Mouse (Mus musculus): Measurements from ENCODE around the gene Mrps33.

DNA sequence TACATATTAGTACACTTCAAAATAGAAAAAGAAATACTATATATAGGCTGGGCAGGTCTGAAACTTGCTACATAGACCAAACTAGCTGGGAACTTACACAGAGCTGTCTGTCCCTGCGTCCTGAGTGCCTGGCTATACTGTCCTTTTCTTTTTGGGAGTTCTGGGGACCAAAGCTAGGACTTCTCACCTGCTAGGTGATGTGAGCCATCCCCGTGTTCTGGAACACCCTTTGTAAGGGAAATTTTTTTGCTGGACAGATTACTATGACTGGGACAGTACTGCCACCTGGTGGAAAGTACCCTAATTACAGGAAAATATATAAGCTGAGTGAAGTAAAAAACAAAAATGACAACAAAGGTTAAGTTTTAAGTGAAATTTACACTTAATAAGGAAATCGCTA, 28.2 kb downstream of the Mrps33 start:
- no peak for TF ChIP-seq CHD2 (IDR thresholded peaks at IDR 0.05; ENCODE audit: low read depth, low read length)
- TF ChIP-seq HCFC1 (IDR thresholded peaks at IDR 0.05; ENCODE audit: borderline replicate concordance, insufficient read depth, low read length), result no peak
- peak; percentile 75; the same call in 1 of the 2 replicates for TF ChIP-seq ZC3H11A (IDR thresholded peaks at IDR 0.05; ENCODE audit: borderline replicate concordance, low read depth, low read length)
- TF ChIP-seq ZNF384 (IDR thresholded peaks at IDR 0.05; ENCODE audit: low read depth, low read length), result peak; percentile 56; the same call in 1 of the 2 replicates
- TF ChIP-seq MAFK (IDR thresholded peaks at IDR 0.05; ENCODE audit: insufficient read depth, low read depth, low read length), result no peak

All from ES-E14 (cell line).